ENCODE assay signal across 23 mouse cellular contexts in the genomic region with DNA sequence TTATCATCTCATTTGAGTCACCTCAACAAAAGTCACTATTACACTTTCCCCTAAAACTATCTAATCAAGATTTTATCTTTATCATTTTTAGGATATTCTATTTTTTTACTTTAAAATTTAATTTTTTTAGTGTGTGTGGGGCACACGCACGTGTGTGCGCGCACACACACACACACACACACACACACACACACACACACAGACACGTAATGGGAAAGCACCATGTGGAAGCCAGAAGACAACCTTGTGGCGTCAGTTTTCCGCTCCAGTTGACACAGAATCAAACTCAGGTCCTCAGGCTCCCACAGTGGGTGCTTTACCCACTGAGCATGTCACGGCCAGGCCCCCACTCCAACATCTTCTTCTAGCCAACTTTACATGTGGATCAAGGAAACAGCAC. TPM values are rescaled to one million over a fixed set of nuclear protein-coding genes. Genes with fewer than 3 reads are reported as not detected.
DNase-seq lines count a peak whose midpoint lies in the region; ATAC-seq lines count a peak whose summit lies in the region.
"Had no signal": no experiment of that assay in that cellular context is flagged by ENCODE, and none has a peak within 500 bp of the region (broad histone marks: within the 10 kb centered on the region; RNA-seq: fewer than 3 reads in every experiment).

No protein-coding gene starts in this region.

- no peaks in the 10 kb centered on the region for H3K27me3 ChIP-seq in erythroblast, embryonic 14.5 days (ENCODE audit: control insufficient read depth)
- H3K27me3 ChIP-seq in kidney, embryonic 16.5 days (ENCODE audit: insufficient read depth, low read length) = no peaks in the 10 kb centered on the region
- H3K27me3 ChIP-seq in liver, embryonic 13.5 days = no peaks in the 10 kb centered on the region
- H3K27me3 ChIP-seq: embryonic facial prominence, embryonic 13.5 days; hindbrain, embryonic 12.5 days; midbrain, embryonic 13.5 days had no signal

- no peak for DNase-seq in kidney, postnatal 14 days
- no peak for DNase-seq in liver, embryonic 13.5 days
- no peak for DNase-seq in urinary bladder, adult 18-20 months (ENCODE audit: low spot score in 2 of 2)
- no peak for DNase-seq in adrenal gland, postnatal 4 days (ENCODE audit: low spot score in 2 of 2)
- DNase-seq: cerebellum, adult 8-10 months; cerebellum, postnatal 36 days; embryo, embryonic 11 days; forebrain, postnatal 0 days; gastrocnemius, postnatal 14 days; heart, adult 11 months; kidney, adult 2 months; kidney, postnatal 10 days; lung, adult 18-20 months; lung, postnatal 10 days; right cerebral cortex, postnatal 14 days; spleen, adult 18-20 months; thymus, postnatal 14 days had no signal

- H3K4me2 ChIP-seq in kidney, embryonic 16.5 days (replicated peaks; ENCODE audit: low read depth, low read length) = no peak overlapping the region
- H3K4me2 ChIP-seq in liver, embryonic 13.5 days = peak overlapping the region; percentile 75
- H3K4me2 ChIP-seq: embryonic facial prominence, embryonic 13.5 days; hindbrain, embryonic 12.5 days; midbrain, embryonic 13.5 days had no signal

- H3K9me3 ChIP-seq in erythroblast, embryonic 14.5 days (ENCODE audit: control insufficient read depth, low read length) = no peaks in the 10 kb centered on the region
- no peaks in the 10 kb centered on the region for H3K9me3 ChIP-seq in kidney, embryonic 16.5 days (ENCODE audit: low read length)
- H3K9me3 ChIP-seq in liver, embryonic 13.5 days (replicated peaks) = no peaks in the 10 kb centered on the region
- H3K9me3 ChIP-seq: embryonic facial prominence, embryonic 13.5 days; hindbrain, embryonic 12.5 days; midbrain, embryonic 13.5 days had no signal

- 83% methylated on average over 8 of the region's 8 CpGs for WGBS in kidney, embryonic 16.5 days
- WGBS in liver, embryonic 13.5 days (ENCODE audit: insufficient replicate concordance) = 83% methylated on average over 8 of the region's 8 CpGs

- peak overlapping the region; percentile 46 for H3K4me3 ChIP-seq in erythroblast, embryonic 14.5 days (replicated peaks)
- H3K4me3 ChIP-seq in kidney, embryonic 16.5 days (ENCODE audit: low read length) = no peak overlapping the region
- peak overlapping the region; percentile 29; the same call in 1 of the 2 replicates for H3K4me3 ChIP-seq in liver, embryonic 13.5 days (replicated peaks)
- H3K4me3 ChIP-seq: embryonic facial prominence, embryonic 13.5 days; hindbrain, embryonic 12.5 days; midbrain, embryonic 13.5 days had no signal

- no peak overlapping the region for H3K27ac ChIP-seq in kidney, embryonic 16.5 days (ENCODE audit: low read length)
- H3K27ac ChIP-seq in liver, embryonic 13.5 days = peak overlapping the region; percentile 94
- H3K27ac ChIP-seq: embryonic facial prominence, embryonic 13.5 days; hindbrain, embryonic 12.5 days; midbrain, embryonic 13.5 days had no signal

- H3K9ac ChIP-seq in kidney, embryonic 16.5 days (replicated peaks; ENCODE audit: low read length) = 0 out of 2 replicates have a peak overlapping the region, but pooled peaks have one; percentile 31
- peak overlapping the region; percentile 69 for H3K9ac ChIP-seq in liver, embryonic 13.5 days
- H3K9ac ChIP-seq: embryonic facial prominence, embryonic 13.5 days; forebrain, postnatal 0 days; hindbrain, embryonic 12.5 days; midbrain, embryonic 13.5 days had no signal

- no peak for ATAC-seq in erythroblast, adult 5-6 weeks (replicated peaks; ENCODE audit: low FRiP score, poor library complexity, severe bottlenecking)
- ATAC-seq in kidney, embryonic 16.5 days (ENCODE audit: low FRiP score, low TSS enrichment) = no peak
- ATAC-seq in liver, embryonic 13.5 days (ENCODE audit: low read depth) = no peak
- ATAC-seq: forebrain, postnatal 0 days; midbrain, embryonic 13.5 days had no signal

- peaks cover 71% of the 10 kb centered on the region for H3K4me1 ChIP-seq in erythroblast, embryonic 14.5 days (ENCODE audit: control insufficient read depth)
- H3K4me1 ChIP-seq in kidney, embryonic 16.5 days (ENCODE audit: insufficient read depth, low read length) = peaks cover 12% of the 10 kb centered on the region
- peaks cover 64% of the 10 kb centered on the region for H3K4me1 ChIP-seq in liver, embryonic 13.5 days (replicated peaks)

- no peaks in the 10 kb centered on the region; the same call in 1 of the 2 replicates for H3K36me3 ChIP-seq in erythroblast, embryonic 14.5 days (ENCODE audit: control insufficient read depth)
- no peaks in the 10 kb centered on the region for H3K36me3 ChIP-seq in kidney, embryonic 16.5 days (ENCODE audit: insufficient read depth, low read length)
- H3K36me3 ChIP-seq in liver, embryonic 13.5 days = no peaks in the 10 kb centered on the region
- H3K36me3 ChIP-seq: embryonic facial prominence, embryonic 13.5 days; hindbrain, embryonic 12.5 days; midbrain, embryonic 13.5 days had no signal

RNA-seq across cellular contexts. Expression of a gene that starts 4.1 kb away (rescaled TPM):
- 1.0 and 1.6 TPM in 2 replicates for polyA plus RNA-seq in erythroblast, embryonic 14.5 days (2012)
- total RNA-seq in erythroblast, adult 5-6 weeks (2015; ENCODE audit: low replicate concordance) = 19.0 and 19.6 TPM in 2 replicates
- total RNA-seq in erythroblast, adult 5-6 weeks (2017; ENCODE audit: low replicate concordance) = 12.1 and 14.9 TPM in 2 replicates
- polyA plus RNA-seq in kidney, embryonic 16.5 days (2015; fragmentation: Nextera tagmentation; extraction: Ambion mirVana) = 11.0 and 13.1 TPM in 2 replicates
- polyA plus RNA-seq in liver, embryonic 13.5 days (2015; fragmentation: Nextera tagmentation; extraction: Ambion mirVana) = 8.2 and 11.9 TPM in 2 replicates
- 100 to 1,000 TPM; 382 to 406 TPM for total RNA-seq in adrenal gland, postnatal 4 days (2021)
